Mouse (Mus musculus): ENCODE data around the gene Gm17334.

DNA sequence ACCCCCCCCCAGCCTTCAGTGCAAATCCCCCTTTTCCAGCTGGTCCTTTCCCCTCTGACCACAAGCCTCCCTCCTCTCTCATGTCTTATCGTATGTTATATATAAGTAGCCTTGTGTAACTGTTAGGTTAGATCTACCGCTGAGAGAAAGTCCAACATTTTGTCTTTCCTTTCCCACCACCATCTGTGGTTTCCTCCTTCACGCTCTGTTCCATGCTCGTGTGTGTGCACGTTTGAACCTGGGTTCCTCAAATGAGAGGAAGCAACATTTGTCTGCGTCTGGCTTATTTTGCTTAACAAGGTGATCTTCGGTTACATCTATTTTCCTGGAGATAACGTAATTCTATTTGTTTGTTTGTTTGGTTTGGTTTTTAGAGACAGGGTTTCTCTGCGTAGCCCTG is 25.0 kb downstream of the Gm17334 start:
- TF ChIP-seq CTCF (IDR thresholded peaks at IDR 0.05; ENCODE audit: borderline replicate concordance, control insufficient read depth, extremely low read depth, insufficient read depth, low read length, poor library complexity) (no peak), POLR2A (IDR thresholded peaks at IDR 0.05; ENCODE audit: control insufficient read depth, extremely low read depth, insufficient read depth, low read length, poor library complexity) (no peak)

Measured in thymus, adult 2 months (tissue).